Mouse (Mus musculus) forebrain, embryonic 14.5 days (tissue): ENCODE results near the gene Gja3. TPM values are rescaled to one million over a fixed set of nuclear protein-coding genes. Genes with fewer than 3 reads are reported as not detected.
"Not testable (repeated sequence)": the region's sequence is repeated elsewhere in the genome, so short reads cannot be mapped to it uniquely, and the experiment has no call there.

ENCODE experiments used
- ATAC-seq: fragments of 200-750 bp; cut with Nextera tagmentation; 2 replicates; pipeline ENCODE4 v1.8.0; 2017; ENCODE audit warnings: mild to moderate bottlenecking, moderate library complexity
- DNase-seq: peaks from one replicate; pipeline ENCODE4 v3.0.0-alpha.2; 2015; ENCODE audit warnings: low spot score
- H3K27ac ChIP-seq: fragments of 300-500 bp; sonication (generic); 2 replicates; pipeline ENCODE4 v1.5.1; 2014; ENCODE audit warnings: low read depth, mild to moderate bottlenecking, control low read depth, low read length, moderate library complexity
- H3K27me3 ChIP-seq: fragments of 300-500 bp; sonication (generic); replicated peaks from 2 replicates; pipeline ENCODE4 v1.6.1; 2014; ENCODE audit warnings: low read length, control low read depth, mixed read lengths; ENCODE audit not compliant: control insufficient read depth, insufficient read depth
- H3K36me3 ChIP-seq: fragments of 300-500 bp; sonication (generic); 2 replicates; pipeline ENCODE4 v1.6.1; 2014; ENCODE audit warnings: low read length, control low read depth; ENCODE audit not compliant: control insufficient read depth, insufficient read depth
- H3K4me1 ChIP-seq: fragments of 300-500 bp; sonication (generic); 2 replicates; pipeline ENCODE4 v1.6.1; 2014; ENCODE audit warnings: antibody characterized with exemption, low read length, control low read depth; ENCODE audit not compliant: control insufficient read depth, insufficient read depth
- H3K4me2 ChIP-seq: fragments of 300-500 bp; sonication (generic); 2 replicates; pipeline ENCODE4 v1.6.1; 2014; ENCODE audit warnings: mild to moderate bottlenecking, control low read depth, low read length
- H3K4me3 ChIP-seq: fragments of 300-500 bp; sonication (generic); 2 replicates; pipeline ENCODE4 v1.5.1; 2014; ENCODE audit warnings: low read depth, low read length, control low read depth
- H3K9ac ChIP-seq: fragments of 300-500 bp; sonication (generic); 2 replicates; pipeline ENCODE4 v1.6.1; 2014; ENCODE audit warnings: mild to moderate bottlenecking, low read length, control low read depth, moderate library complexity
- H3K9me3 ChIP-seq: fragments of 300-500 bp; sonication (generic); replicated peaks from 2 replicates; pipeline ENCODE4 v1.6.1; 2016; ENCODE audit warnings: low read length, control low read depth, mixed read lengths; ENCODE audit not compliant: control insufficient read depth
- WGBS: fragments of 180-500 bp; shearing (Covaris S2); extraction: QIAGEN DNeasy Blood & Tissue Kit; methylation state at CpG from one replicate; pipeline ENCODE4 v1.1.7; 2014; 5-methylcytosine and 5-hydroxymethylcytosine counted together
- polyA plus RNA-seq: library from polyadenylated mRNA; unstranded; fragments of >200 nt; fragmentation: Nextera tagmentation; extraction: Ambion mirVana; gene quantifications from 2 replicates; pipeline ENCODE4 v1.2.1, GENCODE M21; 2014

Gja3 gene
- polyA plus RNA-seq, 1 experiment from 2014 or later: 0.42 TPM

- not testable (repeated sequence) for H3K9me3 ChIP-seq, H3K4me2 ChIP-seq, H3K9ac ChIP-seq, ATAC-seq, H3K4me1 ChIP-seq, H3K36me3 ChIP-seq, H3K27me3 ChIP-seq, H3K4me3 ChIP-seq, H3K27ac ChIP-seq, DNase-seq
Measured at GRCm38 (mm10) chr14:57016806-57017205, 41.1 kb downstream of the Gja3 start.

GRCm38 (mm10) chr14:56988621-56989020 is 69.3 kb downstream of the Gja3 start:
- H3K27ac ChIP-seq: no peak overlapping the region
- no peak overlapping the region for H3K9ac ChIP-seq
- no peak for ATAC-seq
- no peak for DNase-seq
- no peaks in the 10 kb centered on the region for H3K27me3 ChIP-seq
- H3K36me3 ChIP-seq: no peaks in the 10 kb centered on the region
- H3K9me3 ChIP-seq: no peaks in the 10 kb centered on the region
- H3K4me1 ChIP-seq: no peaks in the 10 kb centered on the region
- no peak overlapping the region for H3K4me2 ChIP-seq
- no peak overlapping the region for H3K4me3 ChIP-seq
- WGBS: 77% methylated on average over 4 of the region's 4 CpGs

Other genes with a start within 250 kb of the Gja3 start
- 24.1 and 25.7 TPM in 2 replicates for gene Zmym5, start 246.4 kb downstream of the Gja3 start, polyA plus RNA-seq
- gene Zmym2, start 171.4 kb downstream of the Gja3 start, polyA plus RNA-seq: 54.7 and 73.1 TPM in 2 replicates
- gene Gjb2, start 46.6 kb upstream of the Gja3 start, polyA plus RNA-seq: 11.0 and 15.2 TPM in 2 replicates
- gene Gm4491, start 57.8 kb upstream of the Gja3 start, polyA plus RNA-seq: not detected in 2 replicates
- 14.4 and 19.7 TPM in 2 replicates for gene Gjb6, start 75.5 kb upstream of the Gja3 start, polyA plus RNA-seq